ENCODE assay signal across 22 mouse cellular contexts in the genomic region with DNA sequence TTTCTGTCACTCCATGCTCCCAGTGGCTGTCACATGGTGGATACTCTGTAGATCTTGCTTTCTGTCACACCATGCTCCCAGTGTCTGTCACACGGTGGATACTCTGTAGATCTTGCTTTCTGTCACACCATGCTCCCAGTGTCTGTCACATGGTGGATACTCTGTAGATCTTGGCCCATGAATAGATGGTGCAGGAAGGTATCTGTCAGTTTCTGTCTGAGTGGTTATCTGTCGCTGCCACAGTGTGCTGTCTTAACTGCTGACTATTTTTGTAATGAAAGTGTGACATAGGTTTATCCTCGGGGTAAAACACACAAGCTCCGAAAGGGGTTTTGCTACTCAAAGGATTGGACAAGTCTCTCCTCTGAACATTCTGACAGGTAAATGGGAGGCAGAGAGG. TPM values are rescaled to one million over a fixed set of nuclear protein-coding genes. Genes with fewer than 3 reads are reported as not detected.
A peak's percentile ranks its signal among the peaks of the same experiment; 100 is the strongest.
DNase-seq lines count a peak whose midpoint lies in the region; ATAC-seq lines count a peak whose summit lies in the region.
"Had no signal": no experiment of that assay in that cellular context is flagged by ENCODE, and none has a peak within 500 bp of the region (broad histone marks: within the 10 kb centered on the region; RNA-seq: fewer than 3 reads in every experiment).

No protein-coding gene starts in this region.

- H3K4me1 ChIP-seq in heart, embryonic 13.5 days, result peaks cover 45% of the 10 kb centered on the region
- H3K4me1 ChIP-seq in liver, embryonic 12.5 days, result peaks cover 65% of the 10 kb centered on the region
- 0 out of 2 replicates have a peak, but pooled peaks cover 7% of the 10 kb centered on the region for H3K4me1 ChIP-seq in hindbrain, embryonic 13.5 days (replicated peaks)
- H3K4me1 ChIP-seq in hindbrain, embryonic 10.5 days (replicated peaks), result 0 out of 2 replicates have a peak, but pooled peaks cover 4% of the 10 kb centered on the region

- H3K36me3 ChIP-seq in heart, embryonic 13.5 days, result no peaks in the 10 kb centered on the region
- H3K36me3 ChIP-seq in liver, embryonic 12.5 days, result no peaks in the 10 kb centered on the region
- no peaks in the 10 kb centered on the region for H3K36me3 ChIP-seq in macrophage (ENCODE audit: inconsistent target)
- no peaks in the 10 kb centered on the region for H3K36me3 ChIP-seq in hindbrain, embryonic 13.5 days
- H3K36me3 ChIP-seq in hindbrain, embryonic 10.5 days, result no peaks in the 10 kb centered on the region
- H3K36me3 ChIP-seq: hindbrain, embryonic 12.5 days; limb, embryonic 13.5 days had no signal

- H3K9me3 ChIP-seq in heart, embryonic 13.5 days, result no peaks in the 10 kb centered on the region
- no peaks in the 10 kb centered on the region for H3K9me3 ChIP-seq in liver, embryonic 12.5 days (replicated peaks)
- H3K9me3 ChIP-seq in hindbrain, embryonic 13.5 days, result no peaks in the 10 kb centered on the region
- H3K9me3 ChIP-seq in hindbrain, embryonic 10.5 days, result no peaks in the 10 kb centered on the region
- H3K9me3 ChIP-seq: hindbrain, embryonic 12.5 days; limb, embryonic 13.5 days had no signal

- no peak overlapping the region for H3K9ac ChIP-seq in heart, embryonic 13.5 days
- H3K9ac ChIP-seq in liver, embryonic 12.5 days, result no peak overlapping the region
- H3K9ac ChIP-seq in hindbrain, embryonic 13.5 days, result no peak overlapping the region
- H3K9ac ChIP-seq: hindbrain, embryonic 12.5 days; limb, embryonic 13.5 days; lung, embryonic 14.5 days had no signal

- H3K79me2 ChIP-seq in macrophage (ENCODE audit: inconsistent target), result peaks cover 69% of the 10 kb centered on the region

- H3K27ac ChIP-seq in heart, embryonic 13.5 days (replicated peaks), result peak overlapping the region; percentile 54
- H3K27ac ChIP-seq in liver, embryonic 12.5 days, result peak overlapping the region; percentile 73
- peak overlapping the region; percentile 100 for H3K27ac ChIP-seq in macrophage
- no peak overlapping the region for H3K27ac ChIP-seq in hindbrain, embryonic 13.5 days
- no peak overlapping the region for H3K27ac ChIP-seq in hindbrain, embryonic 10.5 days
- H3K27ac ChIP-seq: hindbrain, embryonic 12.5 days; limb, embryonic 13.5 days had no signal

- 33% methylated on average over 4 of the region's 4 CpGs for WGBS in heart, embryonic 13.5 days
- 25% methylated on average over 4 of the region's 4 CpGs for WGBS in liver, embryonic 12.5 days (ENCODE audit: insufficient replicate concordance)
- WGBS in macrophage (ENCODE audit: missing documents), result 76% methylated on average over 4 of the region's 4 CpGs
- 92% methylated on average over 4 of the region's 4 CpGs for WGBS in hindbrain, embryonic 13.5 days
- 87% methylated on average over 4 of the region's 4 CpGs for WGBS in hindbrain, embryonic 10.5 days

- H3K4me3 ChIP-seq in heart, embryonic 13.5 days, result no peak overlapping the region
- H3K4me3 ChIP-seq in liver, embryonic 12.5 days, result no peak overlapping the region
- no peak overlapping the region for H3K4me3 ChIP-seq in macrophage (ENCODE audit: inconsistent target)
- no peak overlapping the region for H3K4me3 ChIP-seq in hindbrain, embryonic 13.5 days
- no peak overlapping the region for H3K4me3 ChIP-seq in hindbrain, embryonic 10.5 days
- H3K4me3 ChIP-seq: hindbrain, embryonic 12.5 days; limb, embryonic 13.5 days had no signal

- no peak for DNase-seq in heart, adult 8-10 months (ENCODE audit: low spot score)
- DNase-seq in MEL-GATA-1-ER (ENCODE audit: extremely low read depth, low read depth), result peak; percentile 23
- DNase-seq in hindbrain, embryonic 10.5 days (ENCODE audit: low spot score), result no peak
- DNase-seq: adrenal gland, adult 8-10 months; cerebellum, adult 2 months; cerebellum, postnatal 36 days; embryo, embryonic 11 days; gastrocnemius, postnatal 25 days; kidney, adult 11 months; kidney, postnatal 4 days; lung, embryonic 14.5 days; lung, postnatal 4 days; thymus, postnatal 14 days had no signal

- no peaks in the 10 kb centered on the region for H3K27me3 ChIP-seq in heart, embryonic 13.5 days (replicated peaks)
- H3K27me3 ChIP-seq in liver, embryonic 12.5 days (replicated peaks), result no peaks in the 10 kb centered on the region
- H3K27me3 ChIP-seq in hindbrain, embryonic 13.5 days, result no peaks in the 10 kb centered on the region
- no peaks in the 10 kb centered on the region for H3K27me3 ChIP-seq in hindbrain, embryonic 10.5 days (ENCODE audit: insufficient read depth, poor library complexity, severe bottlenecking)
- H3K27me3 ChIP-seq: hindbrain, embryonic 12.5 days; limb, embryonic 13.5 days had no signal

- H3K4me2 ChIP-seq in heart, embryonic 13.5 days, result no peak overlapping the region
- peak overlapping the region; percentile 43 for H3K4me2 ChIP-seq in liver, embryonic 12.5 days
- no peak overlapping the region for H3K4me2 ChIP-seq in hindbrain, embryonic 13.5 days
- H3K4me2 ChIP-seq: hindbrain, embryonic 12.5 days; limb, embryonic 13.5 days; lung, embryonic 14.5 days; midbrain, embryonic 11.5 days had no signal

- no peak for ATAC-seq in heart, embryonic 13.5 days (ENCODE audit: extremely low read depth, insufficient number of reproducible peaks, low FRiP score, low TSS enrichment)
- ATAC-seq in liver, embryonic 12.5 days, result peak; percentile 62
- ATAC-seq in hindbrain, embryonic 13.5 days (ENCODE audit: low FRiP score), result no peak
- ATAC-seq: activated CD4-positive, CD25-positive, alpha-beta regulatory T cell, adult 4 months; forebrain, embryonic 16.5 days had no signal

RNA-seq across cellular contexts. Expression of a gene that starts 24.5 kb away (rescaled TPM):
- polyA plus RNA-seq in heart, embryonic 13.5 days (2015; fragmentation: Nextera tagmentation; extraction: Ambion mirVana), result 3.6 and 3.7 TPM in 2 replicates
- 1 to 10 TPM; 1.7 to 3.0 (median 2.4) TPM for total RNA-seq in heart, adult 8-10 months (2022)
- polyA plus RNA-seq in liver, embryonic 12.5 days (2016; fragmentation: Nextera tagmentation; extraction: Ambion mirVana), result 1.6 and 1.7 TPM in 2 replicates
- 1,000 to 10,000 TPM in 8 of 26 experiments, 100 to 1,000 TPM in 18; 260 to 1,350 (median 482) TPM for total RNA-seq in macrophage (2018; cell fraction: chromatin; rRNA removed)
- 100 to 1,000 TPM in 13 of 26 experiments, 10 to 100 TPM in 13; 44.5 to 321 (median 150) TPM for total RNA-seq in macrophage (2018; cell fraction: cytosol; rRNA removed)
- 1,000 to 10,000 TPM in 2 of 26 experiments, 100 to 1,000 TPM in 23, 10 to 100 TPM in 1; 86.3 to 1,212 (median 410) TPM for total RNA-seq in macrophage (2018; cell fraction: nucleus; rRNA removed)
- 108 to 246 TPM (median 219 TPM) in 3 replicates for polyA plus RNA-seq in macrophage (2018)
- polyA plus RNA-seq in hindbrain, embryonic 13.5 days (2015; fragmentation: Nextera tagmentation; extraction: Ambion mirVana), result 5.6 and 6.0 TPM in 2 replicates
- 2.9 and 3.2 TPM in 2 replicates for polyA plus RNA-seq in hindbrain, embryonic 10.5 days (2016; fragmentation: Nextera tagmentation; extraction: Ambion mirVana)

Comparison
In these comparisons a context has a peak if more than half of its experiments do, and no peak if none do; other contexts are left out.
1. H3K27ac ChIP-seq: peak in heart, embryonic 13.5 days (single experiment), liver, embryonic 12.5 days (single experiment) and macrophage (single experiment); none in hindbrain, embryonic 13.5 days (single experiment) and hindbrain, embryonic 10.5 days (single experiment).
2. RNA of a gene that starts 24.5 kb away (polyA plus RNA-seq): 108 to 246 TPM in macrophage; 5.6 to 6.0 TPM in hindbrain, embryonic 13.5 days, 3.6 to 3.7 TPM in heart, embryonic 13.5 days, 2.9 to 3.2 TPM in hindbrain, embryonic 10.5 days and 1.6 to 1.7 TPM in liver, embryonic 12.5 days; every median in the first group is over 10 times any median in the second.